Mouse (Mus musculus): Measurements from ENCODE around the gene Prickle2. TPM values are rescaled to one million over a fixed set of nuclear protein-coding genes. Genes with fewer than 3 reads are reported as not detected.
A peak's percentile ranks its signal among the peaks of the same experiment; 100 is the strongest.

The Prickle2 gene
- polyA plus RNA-seq, 1 experiment from 2014 or later = 7.4 TPM

- Histone ChIP-seq H3K4me1 (ENCODE audit: control insufficient read depth, insufficient read depth, low read length) (0 out of 2 replicates have a peak, but pooled peaks cover 2% of the 10 kb centered on the region), H3K27me3 (ENCODE audit: control insufficient read depth, insufficient read depth, low read length) (no peaks in the 10 kb centered on the region), H3K36me3 (ENCODE audit: control insufficient read depth, insufficient read depth, low read length) (peaks cover 11% of the 10 kb centered on the region; the same call in 1 of the 2 replicates), H3K4me2 (replicated peaks; ENCODE audit: low read depth, low read length) (no peak overlapping the region), H3K4me3 (ENCODE audit: low read length) (no peak overlapping the region), H3K9ac (ENCODE audit: low read depth, low read length) (no peak overlapping the region), H3K27ac (ENCODE audit: low read depth, low read length) (no peak overlapping the region), H3K9me3 (ENCODE audit: control insufficient read depth, low read length) (no peaks in the 10 kb centered on the region)
- 46% methylated on average over 11 of the region's 11 CpGs for WGBS
- ATAC-seq (ENCODE audit: low FRiP score, low TSS enrichment) = no peak
Observed at GRCm38 (mm10) chr6:92422286-92422685, 283.7 kb downstream of the Prickle2 start.

DNA sequence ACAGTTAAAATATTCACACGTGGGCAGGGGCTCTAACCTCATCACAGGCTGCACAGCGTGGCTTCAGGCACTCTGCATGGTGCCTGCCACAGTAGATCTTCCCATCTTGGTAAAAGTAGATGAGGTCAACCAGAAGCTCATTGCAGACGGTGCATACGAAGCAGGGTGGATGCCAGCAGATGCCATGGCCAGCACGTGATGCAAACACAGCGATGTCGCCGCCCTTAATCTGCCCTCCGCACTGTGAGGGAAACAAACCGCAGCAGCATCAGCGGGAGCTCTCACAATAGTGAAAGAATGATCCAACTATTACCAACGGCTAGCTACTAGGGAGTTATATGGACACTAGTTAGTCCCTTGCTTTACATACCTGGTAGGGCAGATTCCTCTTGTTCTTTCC, 285.8 kb downstream of the Prickle2 start:
- H3K9ac ChIP-seq (ENCODE audit: low read depth, low read length) = no peak overlapping the region
- H3K27ac ChIP-seq (ENCODE audit: low read depth, low read length) = no peak overlapping the region
- H3K9me3 ChIP-seq (ENCODE audit: control insufficient read depth, low read length) = no peaks in the 10 kb centered on the region
- ATAC-seq (ENCODE audit: low FRiP score, low TSS enrichment) = no peak
- H3K36me3 ChIP-seq (ENCODE audit: control insufficient read depth, insufficient read depth, low read length) = peaks cover 11% of the 10 kb centered on the region; the same call in 1 of the 2 replicates
- H3K27me3 ChIP-seq (ENCODE audit: control insufficient read depth, insufficient read depth, low read length) = no peaks in the 10 kb centered on the region
- H3K4me2 ChIP-seq (replicated peaks; ENCODE audit: low read depth, low read length) = no peak overlapping the region
- H3K4me3 ChIP-seq (ENCODE audit: low read length) = no peak overlapping the region
- 90% methylated on average over 12 of the region's 12 CpGs for WGBS
- H3K4me1 ChIP-seq (ENCODE audit: control insufficient read depth, insufficient read depth, low read length) = 0 out of 2 replicates have a peak, but pooled peaks cover 2% of the 10 kb centered on the region

DNA sequence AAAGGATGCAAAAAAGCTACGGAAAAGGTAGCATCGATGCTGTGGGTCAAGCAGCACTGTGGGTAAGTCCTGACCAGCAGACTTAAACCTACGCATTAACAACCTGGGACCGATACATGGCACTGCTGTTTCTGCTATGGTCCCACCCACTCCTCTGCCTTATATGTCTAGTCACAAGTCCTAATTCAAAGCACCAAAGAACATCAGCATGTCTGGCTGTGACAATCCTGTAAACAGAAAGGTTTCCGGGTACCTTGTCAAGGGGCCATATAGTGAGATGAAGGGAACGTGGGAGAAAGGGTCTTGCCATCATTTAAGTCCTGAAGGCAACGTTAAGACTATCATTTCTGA, 290.6 kb downstream of the Prickle2 start:
- no peak for ATAC-seq (ENCODE audit: low FRiP score, low TSS enrichment)
- H3K36me3 ChIP-seq (ENCODE audit: control insufficient read depth, insufficient read depth, low read length) = peaks cover 10% of the 10 kb centered on the region; the same call in 1 of the 2 replicates
- no peak overlapping the region for H3K27ac ChIP-seq (ENCODE audit: low read depth, low read length)
- H3K9ac ChIP-seq (ENCODE audit: low read depth, low read length) = no peak overlapping the region
- no peak overlapping the region for H3K4me3 ChIP-seq (ENCODE audit: low read length)
- H3K4me2 ChIP-seq (replicated peaks; ENCODE audit: low read depth, low read length) = no peak overlapping the region
- no peaks in the 10 kb centered on the region for H3K27me3 ChIP-seq (ENCODE audit: control insufficient read depth, insufficient read depth, low read length)
- H3K4me1 ChIP-seq (ENCODE audit: control insufficient read depth, insufficient read depth, low read length) = no peaks in the 10 kb centered on the region
- WGBS = 81% methylated on average over 7 of the region's 7 CpGs
- H3K9me3 ChIP-seq (ENCODE audit: control insufficient read depth, low read length) = no peaks in the 10 kb centered on the region

GRCm38 (mm10) chr6:92414478-92415404, 291.2 kb downstream of the Prickle2 start:
- Histone ChIP-seq H3K27ac (ENCODE audit: low read depth, low read length) (no peak overlapping the region), H3K27me3 (ENCODE audit: control insufficient read depth, insufficient read depth, low read length) (no peaks in the 10 kb centered on the region), H3K4me3 (ENCODE audit: low read length) (no peak overlapping the region), H3K4me2 (replicated peaks; ENCODE audit: low read depth, low read length) (no peak overlapping the region), H3K9ac (ENCODE audit: low read depth, low read length) (no peak overlapping the region), H3K9me3 (ENCODE audit: control insufficient read depth, low read length) (no peaks in the 10 kb centered on the region), H3K36me3 (ENCODE audit: control insufficient read depth, insufficient read depth, low read length) (peaks cover 9% of the 10 kb centered on the region; the same call in 1 of the 2 replicates), H3K4me1 (ENCODE audit: control insufficient read depth, insufficient read depth, low read length) (no peaks in the 10 kb centered on the region)
- 35% methylated on average over 8 of the region's 8 CpGs for WGBS
- ATAC-seq (ENCODE audit: low FRiP score, low TSS enrichment) = peak; percentile 69; the same call in 1 of the 2 replicates

GRCm38 (mm10) chr6:92413982-92414381, 292.0 kb downstream of the Prickle2 start:
- WGBS = 58% methylated on average over 1 of the region's 1 CpGs
- Histone ChIP-seq H3K4me2 (replicated peaks; ENCODE audit: low read depth, low read length) (no peak overlapping the region), H3K36me3 (ENCODE audit: control insufficient read depth, insufficient read depth, low read length) (peaks cover 9% of the 10 kb centered on the region; the same call in 1 of the 2 replicates), H3K27ac (ENCODE audit: low read depth, low read length) (no peak overlapping the region), H3K9me3 (ENCODE audit: control insufficient read depth, low read length) (no peaks in the 10 kb centered on the region), H3K4me1 (ENCODE audit: control insufficient read depth, insufficient read depth, low read length) (no peaks in the 10 kb centered on the region), H3K9ac (ENCODE audit: low read depth, low read length) (no peak overlapping the region), H3K4me3 (ENCODE audit: low read length) (no peak overlapping the region), H3K27me3 (ENCODE audit: control insufficient read depth, insufficient read depth, low read length) (no peaks in the 10 kb centered on the region)
- ATAC-seq (ENCODE audit: low FRiP score, low TSS enrichment) = no peak

GRCm38 (mm10) chr6:92409788-92410187, 296.2 kb downstream of the Prickle2 start:
- no peak overlapping the region for H3K9ac ChIP-seq (ENCODE audit: low read depth, low read length)
- no peak for ATAC-seq (ENCODE audit: low FRiP score, low TSS enrichment)
- peaks cover 9% of the 10 kb centered on the region; the same call in 1 of the 2 replicates for H3K36me3 ChIP-seq (ENCODE audit: control insufficient read depth, insufficient read depth, low read length)
- no peaks in the 10 kb centered on the region for H3K27me3 ChIP-seq (ENCODE audit: control insufficient read depth, insufficient read depth, low read length)
- H3K4me1 ChIP-seq (ENCODE audit: control insufficient read depth, insufficient read depth, low read length) = no peaks in the 10 kb centered on the region
- no peak overlapping the region for H3K4me3 ChIP-seq (ENCODE audit: low read length)
- H3K27ac ChIP-seq (ENCODE audit: low read depth, low read length) = no peak overlapping the region
- WGBS = 90% methylated on average over 3 of the region's 3 CpGs
- no peaks in the 10 kb centered on the region for H3K9me3 ChIP-seq (ENCODE audit: control insufficient read depth, low read length)
- H3K4me2 ChIP-seq (replicated peaks; ENCODE audit: low read depth, low read length) = no peak overlapping the region

- H3K27ac ChIP-seq (ENCODE audit: low read depth, low read length) = no peak overlapping the region
- WGBS = 70% methylated on average over 5 of the region's 5 CpGs
Observed at GRCm38 (mm10) chr6:92407259-92407658, 298.7 kb downstream of the Prickle2 start.

GRCm38 (mm10) chr6:92405571-92405970, 300.4 kb downstream of the Prickle2 start:
- no peak overlapping the region for H3K27ac ChIP-seq (ENCODE audit: low read depth, low read length)
- H3K36me3 ChIP-seq (ENCODE audit: control insufficient read depth, insufficient read depth, low read length) = peaks cover 4% of the 10 kb centered on the region; the same call in 1 of the 2 replicates
- H3K4me2 ChIP-seq (replicated peaks; ENCODE audit: low read depth, low read length) = no peak overlapping the region
- no peaks in the 10 kb centered on the region for H3K9me3 ChIP-seq (ENCODE audit: control insufficient read depth, low read length)
- no peaks in the 10 kb centered on the region for H3K4me1 ChIP-seq (ENCODE audit: control insufficient read depth, insufficient read depth, low read length)
- WGBS = 70% methylated on average over 8 of the region's 8 CpGs
- no peak overlapping the region for H3K9ac ChIP-seq (ENCODE audit: low read depth, low read length)
- H3K27me3 ChIP-seq (ENCODE audit: control insufficient read depth, insufficient read depth, low read length) = no peaks in the 10 kb centered on the region
- no peak for ATAC-seq (ENCODE audit: low FRiP score, low TSS enrichment)
- no peak overlapping the region for H3K4me3 ChIP-seq (ENCODE audit: low read length)

More at GRCm38 (mm10) chr6:92407259-92407658, 298.7 kb downstream of the Prickle2 start:
- Histone ChIP-seq H3K4me2 (replicated peaks; ENCODE audit: low read depth, low read length) (no peak overlapping the region), H3K4me1 (ENCODE audit: control insufficient read depth, insufficient read depth, low read length) (no peaks in the 10 kb centered on the region), H3K27me3 (ENCODE audit: control insufficient read depth, insufficient read depth, low read length) (no peaks in the 10 kb centered on the region), H3K36me3 (ENCODE audit: control insufficient read depth, insufficient read depth, low read length) (peaks cover 9% of the 10 kb centered on the region; the same call in 1 of the 2 replicates), H3K4me3 (ENCODE audit: low read length) (no peak overlapping the region), H3K9ac (ENCODE audit: low read depth, low read length) (no peak overlapping the region), H3K9me3 (ENCODE audit: control insufficient read depth, low read length) (no peaks in the 10 kb centered on the region)
- ATAC-seq (ENCODE audit: low FRiP score, low TSS enrichment) = no peak

DNA sequence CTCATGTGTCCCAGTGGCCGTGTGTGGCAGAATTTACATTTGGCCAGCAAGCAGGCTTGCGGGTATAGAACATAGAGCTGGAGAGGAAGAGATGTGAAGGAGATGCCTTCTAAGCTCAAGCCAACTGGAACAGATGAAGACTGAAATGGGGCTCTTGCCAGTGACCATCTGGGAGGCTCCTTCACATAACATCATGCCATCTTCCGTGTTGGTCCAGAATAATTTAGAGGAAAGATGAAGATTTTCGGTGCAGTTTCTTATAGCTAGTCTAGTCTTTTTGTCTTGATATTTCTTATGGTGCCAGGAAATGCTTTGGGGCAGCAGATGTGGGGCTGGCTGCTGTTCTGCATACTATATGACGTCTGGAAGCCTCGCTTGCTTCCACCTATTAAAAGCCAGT, 308.1 kb downstream of the Prickle2 start:
- Histone ChIP-seq H3K9ac (ENCODE audit: low read depth, low read length) (no peak overlapping the region), H3K27ac (ENCODE audit: low read depth, low read length) (no peak overlapping the region), H3K9me3 (ENCODE audit: control insufficient read depth, low read length) (no peaks in the 10 kb centered on the region), H3K4me3 (ENCODE audit: low read length) (no peak overlapping the region), H3K36me3 (ENCODE audit: control insufficient read depth, insufficient read depth, low read length) (no peaks in the 10 kb centered on the region), H3K4me2 (replicated peaks; ENCODE audit: low read depth, low read length) (no peak overlapping the region), H3K27me3 (ENCODE audit: control insufficient read depth, insufficient read depth, low read length) (no peaks in the 10 kb centered on the region), H3K4me1 (ENCODE audit: control insufficient read depth, insufficient read depth, low read length) (no peaks in the 10 kb centered on the region)
- WGBS = 89% methylated on average over 6 of the region's 6 CpGs
- no peak for ATAC-seq (ENCODE audit: low FRiP score, low TSS enrichment)

All from kidney, embryonic 14.5 days (tissue).